Mouse (Mus musculus) frontal cortex, adult (tissue): ENCODE measurements around the gene Tspoap1.

Experiments used
- ATAC-seq: cut with Nextera tagmentation; 2 replicates; pipeline ENCODE4 v1.9.2; 2017; ENCODE audit warnings: mild to moderate bottlenecking, moderate library complexity, mixed read lengths; ENCODE audit not compliant: low TSS enrichment

Gene Tspoap1

DNA sequence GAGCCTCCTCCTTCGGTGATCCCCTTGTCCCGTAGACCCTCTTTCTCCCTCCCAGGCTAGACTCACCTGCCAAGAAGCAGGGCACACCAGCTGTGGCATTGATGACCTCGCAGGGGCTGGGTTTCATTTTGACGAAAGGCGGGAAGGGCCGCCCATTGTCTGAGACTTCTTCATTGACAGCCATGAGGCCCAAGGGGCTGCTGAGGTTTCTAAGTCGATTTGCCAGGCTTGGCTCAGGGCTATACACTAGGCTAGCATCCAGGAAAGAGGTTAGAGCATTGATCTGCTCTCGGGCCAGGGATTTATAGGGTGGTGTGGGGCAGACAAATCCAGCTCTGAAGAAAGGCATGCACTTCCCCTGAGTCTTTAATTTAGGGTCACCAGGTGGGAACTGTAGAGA lies 54.5 kb downstream of the Tspoap1 start:
- ATAC-seq, result no peak

DNA sequence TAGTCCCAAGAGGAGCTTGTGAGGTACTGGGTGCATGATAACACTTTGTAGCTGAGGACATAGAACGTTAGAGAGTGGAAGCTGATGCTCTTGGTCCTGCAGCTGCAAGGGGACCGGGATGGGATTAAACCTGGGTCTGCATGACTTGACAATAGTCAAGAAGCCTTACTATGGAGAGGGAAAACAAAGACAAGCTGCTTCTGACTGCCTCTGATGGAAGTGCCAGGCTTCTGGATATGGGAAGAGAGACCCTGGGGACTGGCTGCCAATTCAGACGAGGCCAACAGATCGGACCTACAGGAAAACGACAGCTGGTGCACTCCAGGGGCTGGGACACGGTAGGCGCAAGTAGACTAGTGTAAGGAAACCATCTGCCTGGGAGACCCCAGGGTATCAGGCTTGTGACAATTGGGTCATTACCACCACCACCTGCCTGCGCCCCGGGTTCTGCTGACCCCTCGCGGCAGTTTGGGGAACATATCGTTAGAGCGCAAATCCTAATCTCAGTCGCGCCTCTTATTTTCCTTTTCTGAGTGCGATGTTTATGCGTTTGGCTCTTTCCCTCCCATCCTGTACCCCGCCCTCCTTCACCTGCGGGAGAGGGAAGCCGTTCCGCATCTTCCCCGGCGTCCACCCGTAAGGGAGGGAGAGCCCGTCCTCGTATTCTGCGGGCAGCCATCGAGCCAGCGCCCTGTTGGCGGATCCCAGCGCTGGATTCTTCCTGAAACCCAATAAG lies 56.5 kb downstream of the Tspoap1 start:
- peak; percentile 79 for ATAC-seq

DNA sequence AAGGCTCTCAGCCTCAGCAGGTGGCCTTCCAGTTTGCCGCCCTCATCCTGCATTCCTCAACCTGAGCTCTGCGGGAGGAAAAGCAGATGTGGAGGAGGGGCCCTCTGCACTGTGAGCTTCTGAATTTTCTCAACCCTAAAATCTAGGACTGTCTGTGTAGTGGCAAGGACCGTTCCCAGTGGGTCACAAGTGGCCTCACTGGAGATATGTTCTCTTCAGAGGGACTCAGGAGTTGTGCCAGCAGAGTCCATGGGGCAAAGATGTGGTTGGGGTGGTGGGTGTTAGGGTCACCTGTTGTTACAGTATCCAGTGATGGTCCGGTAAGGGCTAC lies 57.1 kb downstream of the Tspoap1 start:
- ATAC-seq, result no peak

GRCm38 (mm10) chr11:87821502-87821901 lies 61.2 kb downstream of the Tspoap1 start:
- ATAC-seq, result no peak

DNA sequence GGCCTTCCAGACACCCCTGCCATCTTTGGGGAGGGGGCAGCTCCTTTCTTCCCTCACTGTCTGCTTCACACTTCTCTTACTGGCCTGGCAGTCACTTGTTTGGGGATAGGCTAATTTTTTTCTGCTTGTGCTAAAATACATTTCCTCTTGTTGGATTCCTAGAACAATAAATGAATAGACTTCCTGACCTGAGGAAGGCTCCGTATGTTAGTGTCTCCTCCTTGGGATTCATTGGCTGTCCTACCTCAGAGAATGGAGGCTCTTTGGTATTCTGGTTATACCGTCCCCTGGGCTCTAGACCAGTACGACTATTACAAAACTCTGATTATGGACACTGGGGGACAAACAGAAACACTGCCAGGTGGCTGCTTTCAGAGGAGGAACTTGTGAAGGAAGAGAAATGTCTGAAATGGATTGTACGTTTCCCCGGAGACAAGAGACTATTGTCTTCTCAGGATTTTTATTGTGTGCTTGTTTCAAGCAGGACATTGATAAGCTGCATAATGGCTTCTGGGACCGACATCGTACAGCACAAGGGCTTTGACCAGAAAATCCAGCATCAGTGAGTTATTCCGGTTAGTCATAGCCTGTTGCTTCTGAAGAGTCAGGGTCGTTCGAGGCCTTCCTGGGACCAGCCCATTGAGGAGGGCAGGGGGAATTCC lies 68.0 kb downstream of the Tspoap1 start, which contains the start of gene Lpo:
Gene Lpo, minus strand, starts transcription at position 51 of the 662 bp plus-strand sequence.
- no peak; the same call in 1 of the 2 replicates for ATAC-seq
